Mouse (Mus musculus) spleen, adult 10 weeks (tissue): Measurements from ENCODE around the gene Ankmy2. TPM values are rescaled to one million over a fixed set of nuclear protein-coding genes. Genes with fewer than 3 reads are reported as not detected.

Experiments used
- polyA plus RNA-seq: library from polyadenylated mRNA; stranded (reverse); fragments of 350-450 nt; fragmentation: Illumina TruSeq; extraction: RNeasy Lipid Tissue Mini Kit (QIAGEN cat#74804); gene quantifications from one replicate; pipeline ENCODE4 v1.2.3, GENCODE M21; 2015; ENCODE audit warnings: low replicate concordance; ENCODE audit not compliant: insufficient read depth

Ankmy2 gene
- polyA plus RNA-seq: 30.4 TPM

GRCm38 (mm10) chr12:36156637-36157303 lies at the start of gene Ankmy2:
TSS of gene Ankmy2 (plus strand) at chr12:36157114.

GRCm38 (mm10) chr12:36157638-36158308 lies 859 bp downstream of the Ankmy2 start, which contains the start of gene Bzw2:
TSS of gene Bzw2 (minus strand) at chr12:36158080.

Other genes starting within 250 kb of the Ankmy2 start
- not detected for gene Agr3, start 231.5 kb upstream of the Ankmy2 start, polyA plus RNA-seq
- not detected for gene Agr2, start 164.2 kb upstream of the Ankmy2 start, polyA plus RNA-seq
- 201 TPM for gene Tspan13, start 114.6 kb upstream of the Ankmy2 start, polyA plus RNA-seq
- gene Bzw2, start 966 bp downstream of the Ankmy2 start, polyA plus RNA-seq: 85.6 TPM
- gene Lrrc72, start 96.3 kb downstream of the Ankmy2 start, polyA plus RNA-seq: not detected
- gene Sostdc1, start 157.0 kb downstream of the Ankmy2 start, polyA plus RNA-seq: 2.2 TPM
- gene Ispd, start 224.3 kb downstream of the Ankmy2 start, polyA plus RNA-seq: 4.7 TPM
- not detected for gene D630036H23Rik, start 225.1 kb downstream of the Ankmy2 start, polyA plus RNA-seq